Mouse (Mus musculus) embryonic facial prominence, embryonic 12.5 days (tissue): ENCODE measurements around the gene Anxa11. TPM values are rescaled to one million over a fixed set of nuclear protein-coding genes. Genes with fewer than 3 reads are reported as not detected.
"Not testable (repeated sequence)": the region's sequence is repeated elsewhere in the genome, so short reads cannot be mapped to it uniquely, and the experiment has no call there.

Source experiments
- ATAC-seq: fragments of 200-750 bp; cut with Nextera tagmentation; 2 replicates; pipeline ENCODE4 v1.8.0; 2017; ENCODE audit not compliant: insufficient number of reproducible peaks, insufficient read depth, low FRiP score, low TSS enrichment
- H3K27ac ChIP-seq: fragments of 300-500 bp; sonication (generic); 2 replicates; pipeline ENCODE4 v1.5.1; 2016; ENCODE audit warnings: mild to moderate bottlenecking
- H3K27me3 ChIP-seq: fragments of 300-500 bp; sonication (generic); 2 replicates; pipeline ENCODE4 v1.6.1; 2016; ENCODE audit warnings: mild to moderate bottlenecking, moderate library complexity
- H3K36me3 ChIP-seq: fragments of 300-500 bp; sonication (generic); 2 replicates; pipeline ENCODE4 v1.6.1; 2016; ENCODE audit warnings: mild to moderate bottlenecking
- H3K4me1 ChIP-seq: fragments of 300-500 bp; sonication (generic); 2 replicates; pipeline ENCODE4 v1.6.1; 2016
- H3K4me2 ChIP-seq: fragments of 300-500 bp; sonication (generic); replicated peaks from 2 replicates; pipeline ENCODE4 v1.6.1; 2016; ENCODE audit warnings: mild to moderate bottlenecking, moderate library complexity
- H3K4me3 ChIP-seq: fragments of 300-500 bp; sonication (generic); 2 replicates; pipeline ENCODE4 v1.5.1; 2016; ENCODE audit warnings: mild to moderate bottlenecking
- H3K9ac ChIP-seq: fragments of 300-500 bp; sonication (generic); 2 replicates; pipeline ENCODE4 v1.6.1; 2016; ENCODE audit warnings: mild to moderate bottlenecking, moderate library complexity
- H3K9me3 ChIP-seq: fragments of 300-500 bp; sonication (generic); 2 replicates; pipeline ENCODE4 v1.6.1; 2016; ENCODE audit warnings: mild to moderate bottlenecking, moderate library complexity
- WGBS: fragments of 180-500 bp; shearing (Covaris S2); methylation state at CpG from one replicate; pipeline ENCODE4 v1.1.7; 2016; 5-methylcytosine and 5-hydroxymethylcytosine counted together
- polyA plus RNA-seq: library from polyadenylated mRNA; unstranded; fragments of >200 nt; fragmentation: Nextera tagmentation; extraction: Ambion mirVana; gene quantifications from 2 replicates; pipeline ENCODE4 v1.2.1, GENCODE M21; 2016

Gene Anxa11
- polyA plus RNA-seq, 1 experiment from 2014 or later = 14.4 TPM

- peaks cover 22% of the 10 kb centered on the region for H3K27me3 ChIP-seq
- WGBS = 2% methylated on average over 12 of the region's 12 CpGs
- no peaks in the 10 kb centered on the region for H3K36me3 ChIP-seq
- H3K9me3 ChIP-seq = no peaks in the 10 kb centered on the region
- no peak overlapping the region for H3K27ac ChIP-seq
- H3K4me3 ChIP-seq = peak overlapping the region; percentile 64
- no peak for ATAC-seq
- H3K4me1 ChIP-seq = peaks cover 18% of the 10 kb centered on the region; the same call in 1 of the 2 replicates
- H3K9ac ChIP-seq = peak overlapping the region; percentile 54
- H3K4me2 ChIP-seq = peak overlapping the region; percentile 98
Measured at GRCm38 (mm10) chr14:25842688-25843003, 690 bp downstream of the Anxa11 start.

GRCm38 (mm10) chr14:25844372-25844771 is 2.4 kb downstream of the Anxa11 start:
- ATAC-seq = no peak
- 95% methylated on average over 4 of the region's 4 CpGs for WGBS
- Histone ChIP-seq H3K4me2 (no peak overlapping the region), H3K27ac (no peak overlapping the region), H3K9ac (no peak overlapping the region), H3K36me3 (no peaks in the 10 kb centered on the region), H3K9me3 (no peaks in the 10 kb centered on the region), H3K4me3 (no peak overlapping the region), H3K4me1 (peaks cover 20% of the 10 kb centered on the region; the same call in 1 of the 2 replicates), H3K27me3 (peaks cover 22% of the 10 kb centered on the region)

- no peaks in the 10 kb centered on the region for H3K36me3 ChIP-seq
- H3K4me2 ChIP-seq = no peak overlapping the region
- no peak for ATAC-seq
- no peak overlapping the region for H3K27ac ChIP-seq
- peaks cover 18% of the 10 kb centered on the region for H3K27me3 ChIP-seq
- H3K9ac ChIP-seq = no peak overlapping the region
- WGBS = 91% methylated on average over 6 of the region's 6 CpGs
- H3K9me3 ChIP-seq = no peaks in the 10 kb centered on the region
- no peak overlapping the region for H3K4me3 ChIP-seq
- peaks cover 20% of the 10 kb centered on the region; the same call in 1 of the 2 replicates for H3K4me1 ChIP-seq
Measured at GRCm38 (mm10) chr14:25845832-25846383, 4.0 kb downstream of the Anxa11 start.

GRCm38 (mm10) chr14:25846516-25846915 is 4.6 kb downstream of the Anxa11 start:
- Histone ChIP-seq H3K36me3 (no peaks in the 10 kb centered on the region), H3K9me3 (no peaks in the 10 kb centered on the region), H3K4me3 (no peak overlapping the region), H3K27me3 (peaks cover 15% of the 10 kb centered on the region), H3K27ac (no peak overlapping the region), H3K4me2 (no peak overlapping the region), H3K4me1 (peaks cover 19% of the 10 kb centered on the region; the same call in 1 of the 2 replicates), H3K9ac (no peak overlapping the region)
- ATAC-seq = no peak
- WGBS = 89% methylated on average over 8 of the region's 8 CpGs

GRCm38 (mm10) chr14:25847660-25848059 is 5.7 kb downstream of the Anxa11 start:
- Histone ChIP-seq H3K27ac (no peak overlapping the region), H3K27me3 (peaks cover 7% of the 10 kb centered on the region), H3K4me3 (no peak overlapping the region), H3K9me3 (no peaks in the 10 kb centered on the region), H3K4me2 (no peak overlapping the region), H3K9ac (no peak overlapping the region), H3K36me3 (no peaks in the 10 kb centered on the region), H3K4me1 (peaks cover 13% of the 10 kb centered on the region; the same call in 1 of the 2 replicates)
- ATAC-seq = no peak
- WGBS = 26% methylated on average over 9 of the region's 9 CpGs

GRCm38 (mm10) chr14:25848237-25848636 is 6.3 kb downstream of the Anxa11 start:
- Histone ChIP-seq H3K27me3 (peaks cover 1% of the 10 kb centered on the region; the same call in 1 of the 2 replicates), H3K36me3 (no peaks in the 10 kb centered on the region), H3K9me3 (no peaks in the 10 kb centered on the region), H3K27ac (no peak overlapping the region), H3K4me2 (no peak overlapping the region), H3K4me1 (peaks cover 9% of the 10 kb centered on the region; the same call in 1 of the 2 replicates), H3K4me3 (no peak overlapping the region), H3K9ac (no peak overlapping the region)
- ATAC-seq = no peak
- WGBS = 71% methylated on average over 6 of the region's 6 CpGs

- H3K9ac ChIP-seq, H3K4me3 ChIP-seq, H3K9me3 ChIP-seq, H3K4me1 ChIP-seq, H3K27ac ChIP-seq, H3K36me3 ChIP-seq, ATAC-seq, H3K27me3 ChIP-seq, H3K4me2 ChIP-seq: not testable (repeated sequence)
- 94% methylated on average over 3 of the region's 4 CpGs for WGBS
Measured at GRCm38 (mm10) chr14:25848708-25849107, 6.8 kb downstream of the Anxa11 start.

GRCm38 (mm10) chr14:25850433-25850832 is 8.5 kb downstream of the Anxa11 start:
- Histone ChIP-seq H3K9ac (no peak overlapping the region), H3K9me3 (no peaks in the 10 kb centered on the region), H3K4me3 (no peak overlapping the region), H3K27me3 (no peaks in the 10 kb centered on the region), H3K36me3 (no peaks in the 10 kb centered on the region), H3K27ac (no peak overlapping the region), H3K4me2 (no peak overlapping the region), H3K4me1 (peaks cover 17% of the 10 kb centered on the region; the same call in 1 of the 2 replicates)
- no peak for ATAC-seq
- WGBS = 93% methylated on average over 2 of the region's 2 CpGs

- Histone ChIP-seq H3K4me2 (no peak overlapping the region), H3K9me3 (no peaks in the 10 kb centered on the region), H3K4me1 (peaks cover 22% of the 10 kb centered on the region; the same call in 1 of the 2 replicates), H3K27ac (no peak overlapping the region), H3K4me3 (no peak overlapping the region), H3K36me3 (no peaks in the 10 kb centered on the region), H3K9ac (no peak overlapping the region), H3K27me3 (no peaks in the 10 kb centered on the region)
- 90% methylated on average over 6 of the region's 6 CpGs for WGBS
- ATAC-seq = no peak
Measured at GRCm38 (mm10) chr14:25851189-25851588, 9.2 kb downstream of the Anxa11 start.

- H3K27ac ChIP-seq = no peak overlapping the region
- no peaks in the 10 kb centered on the region for H3K9me3 ChIP-seq
- 74% methylated on average over 11 of the region's 11 CpGs for WGBS
- no peak overlapping the region for H3K4me2 ChIP-seq
- H3K27me3 ChIP-seq = no peaks in the 10 kb centered on the region
- H3K9ac ChIP-seq = no peak overlapping the region
- no peak overlapping the region for H3K4me3 ChIP-seq
- peaks cover 19% of the 10 kb centered on the region; the same call in 1 of the 2 replicates for H3K4me1 ChIP-seq
- no peak for ATAC-seq
- no peaks in the 10 kb centered on the region for H3K36me3 ChIP-seq
Measured at GRCm38 (mm10) chr14:25852121-25852561, 10.2 kb downstream of the Anxa11 start.

GRCm38 (mm10) chr14:25853295-25853694 is 11.3 kb downstream of the Anxa11 start:
- 47% methylated on average over 6 of the region's 6 CpGs for WGBS
- H3K36me3 ChIP-seq = no peaks in the 10 kb centered on the region
- H3K27me3 ChIP-seq = no peaks in the 10 kb centered on the region
- ATAC-seq = no peak
- no peak overlapping the region for H3K27ac ChIP-seq
- no peak overlapping the region for H3K9ac ChIP-seq
- no peak overlapping the region for H3K4me2 ChIP-seq
- H3K4me1 ChIP-seq = peaks cover 13% of the 10 kb centered on the region; the same call in 1 of the 2 replicates
- no peak overlapping the region for H3K4me3 ChIP-seq
- no peaks in the 10 kb centered on the region for H3K9me3 ChIP-seq

GRCm38 (mm10) chr14:25853717-25854452 is 11.9 kb downstream of the Anxa11 start:
- Histone ChIP-seq H3K9ac (no peak overlapping the region), H3K9me3 (no peaks in the 10 kb centered on the region), H3K4me1 (peaks cover 13% of the 10 kb centered on the region; the same call in 1 of the 2 replicates), H3K4me2 (no peak overlapping the region), H3K27ac (no peak overlapping the region), H3K36me3 (no peaks in the 10 kb centered on the region), H3K4me3 (no peak overlapping the region), H3K27me3 (no peaks in the 10 kb centered on the region)
- no peak for ATAC-seq
- WGBS = 85% methylated on average over 16 of the region's 16 CpGs
